Mouse (Mus musculus) urinary bladder, adult 2 months (tissue): ENCODE data around the gene Trp73. TPM values are rescaled to one million over a fixed set of nuclear protein-coding genes. Genes with fewer than 3 reads are reported as not detected.

Experiments
- DNase-seq: peaks from one replicate; pipeline ENCODE4 v3.0.0; 2022; ENCODE audit warnings: low spot score
- polyA plus RNA-seq: library from polyadenylated mRNA; depleted of rRNA; stranded (reverse); fragments of >200 nt; gene quantifications from 2 replicates; pipeline ENCODE4 v1.2.3, GENCODE M21; 2012; rRNA removed

Gene Trp73
- 0.03 TPM in 1 of 2 replicates, not detected in the other for polyA plus RNA-seq

DNA sequence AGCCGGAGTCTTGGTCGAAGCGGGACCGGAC lies at the start of gene Trp73:
Trp73 (minus strand) TSS at position 27 of the 31 bp plus-strand sequence.
- DNase-seq: no peak

GRCm38 (mm10) chr4:154188948-154189347 lies 48.9 kb upstream of the Trp73 start:
- no peak for DNase-seq

DNA sequence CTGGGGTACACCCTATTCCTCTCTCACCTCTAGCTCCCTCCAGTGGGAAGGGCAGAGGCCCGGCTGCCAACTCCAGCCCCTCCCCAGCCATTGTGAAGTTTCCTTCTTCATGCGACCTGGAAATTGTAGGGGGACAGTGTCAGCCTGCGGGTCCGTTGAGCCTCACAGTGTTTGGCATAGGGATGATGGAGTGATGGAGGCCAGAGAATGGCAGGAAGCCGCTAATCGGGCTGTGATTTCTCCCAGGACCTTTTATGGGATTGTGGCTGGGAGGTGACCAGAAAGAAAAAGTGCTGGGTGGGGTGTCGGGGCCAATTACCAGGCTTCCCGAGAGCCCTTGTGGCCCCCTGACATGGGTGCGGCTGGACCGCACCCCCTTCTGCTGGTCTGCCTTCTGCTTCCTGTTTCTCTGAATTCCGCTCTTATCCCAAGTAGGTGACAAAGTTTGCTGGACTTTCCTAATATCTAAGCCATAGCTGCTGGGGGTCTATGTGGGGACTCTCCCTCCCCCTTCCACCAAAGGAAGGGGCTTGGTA lies 46.1 kb upstream of the Trp73 start:
- no peak for DNase-seq

DNA sequence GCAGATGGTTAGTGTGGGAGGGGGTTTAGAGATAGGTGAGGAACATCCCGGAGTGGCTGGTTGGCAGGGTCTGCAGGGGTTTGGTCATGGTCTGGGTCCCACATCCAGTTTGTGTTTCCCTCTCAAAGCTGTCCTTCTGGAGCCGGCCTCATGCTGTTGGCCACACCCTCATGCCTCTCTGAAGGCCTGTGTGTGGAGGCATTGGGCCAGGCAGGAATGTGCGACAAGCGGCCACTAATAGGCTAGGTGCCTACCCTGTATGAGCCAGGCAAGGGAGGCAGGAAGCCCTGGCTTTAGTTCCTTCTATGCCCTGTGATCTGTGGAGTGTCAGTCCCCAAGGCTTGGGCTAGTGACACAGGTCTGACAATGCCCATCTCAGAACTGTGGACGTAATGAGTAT lies 45.0 kb upstream of the Trp73 start:
- no peak for DNase-seq

DNA sequence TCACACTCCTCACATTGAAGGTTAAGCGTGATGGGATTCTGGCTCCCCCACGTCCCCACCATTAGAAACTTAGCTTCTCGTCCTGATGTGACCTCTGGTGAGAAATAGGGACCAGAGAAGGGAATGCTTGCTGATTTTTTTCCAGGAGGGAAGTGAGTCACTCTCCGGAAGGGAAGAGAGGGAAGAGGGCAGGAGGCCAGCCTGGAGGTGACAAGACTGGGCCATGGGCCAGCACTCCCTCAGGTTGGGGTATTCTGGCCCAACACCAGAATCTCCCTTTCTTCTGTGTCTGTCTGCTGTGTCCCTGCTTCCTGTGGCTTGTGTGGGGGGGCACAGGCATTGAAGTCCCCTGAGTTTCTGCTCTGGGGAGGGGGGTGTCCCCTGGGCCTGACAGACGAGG lies 43.6 kb upstream of the Trp73 start:
- no peak for DNase-seq

GRCm38 (mm10) chr4:154181001-154181400 lies 41.0 kb upstream of the Trp73 start:
- no peak for DNase-seq

DNA sequence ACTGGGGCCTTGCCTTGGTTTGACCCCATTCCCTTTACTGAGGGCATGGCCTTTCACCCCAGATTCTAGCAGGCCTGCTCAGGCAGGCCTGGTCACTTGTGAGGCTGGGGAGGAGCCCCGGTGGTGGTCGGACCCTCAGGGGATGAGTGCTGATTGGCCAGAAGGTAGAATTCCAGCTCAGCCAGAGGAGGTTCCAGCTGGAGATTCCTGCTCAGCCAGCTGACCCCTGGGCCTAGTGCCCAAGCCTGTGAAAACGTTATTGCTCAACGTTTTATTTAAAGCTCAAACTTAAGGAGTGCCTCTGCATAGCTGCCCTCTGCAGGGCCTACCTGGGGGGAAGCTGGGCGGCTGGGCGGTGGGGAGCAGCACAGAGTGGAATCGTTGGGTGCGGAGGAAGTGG lies 37.2 kb upstream of the Trp73 start:
- DNase-seq: no peak

DNA sequence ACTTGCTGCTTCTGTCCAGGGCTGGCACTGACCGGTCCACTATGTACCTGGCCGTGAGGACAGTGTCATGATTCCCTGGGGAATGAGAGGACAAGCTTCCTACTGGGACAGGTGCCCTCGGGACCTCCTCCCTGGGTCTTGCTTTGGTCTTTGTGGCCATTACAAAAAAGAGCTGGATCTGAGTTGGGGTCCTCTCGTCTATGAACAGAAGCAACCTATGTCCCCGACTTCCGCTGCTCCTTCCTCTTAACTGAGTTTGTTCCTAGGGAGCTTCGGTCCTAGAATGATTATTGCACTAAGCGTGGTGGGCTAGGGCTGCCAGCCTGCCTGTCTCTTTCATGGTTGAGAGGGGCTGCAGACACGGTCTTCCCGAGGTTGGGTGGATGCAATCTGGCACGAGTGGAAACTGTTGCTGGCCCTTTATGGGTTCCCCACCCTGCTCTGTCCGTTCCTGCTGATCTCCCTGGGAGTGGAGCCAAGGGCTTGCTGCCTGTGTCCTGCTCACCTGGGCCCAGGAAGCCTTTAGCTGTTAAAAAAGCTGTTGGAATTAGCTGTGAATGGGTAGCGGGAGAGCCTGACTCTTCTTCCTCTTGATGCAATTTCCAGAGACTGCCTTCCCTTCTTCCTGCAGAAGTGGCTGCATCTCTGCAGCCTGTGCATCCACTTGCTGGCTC lies 32.1 kb upstream of the Trp73 start:
- no peak for DNase-seq

GRCm38 (mm10) chr4:154171151-154171930 lies 31.3 kb upstream of the Trp73 start:
- DNase-seq: no peak

DNA sequence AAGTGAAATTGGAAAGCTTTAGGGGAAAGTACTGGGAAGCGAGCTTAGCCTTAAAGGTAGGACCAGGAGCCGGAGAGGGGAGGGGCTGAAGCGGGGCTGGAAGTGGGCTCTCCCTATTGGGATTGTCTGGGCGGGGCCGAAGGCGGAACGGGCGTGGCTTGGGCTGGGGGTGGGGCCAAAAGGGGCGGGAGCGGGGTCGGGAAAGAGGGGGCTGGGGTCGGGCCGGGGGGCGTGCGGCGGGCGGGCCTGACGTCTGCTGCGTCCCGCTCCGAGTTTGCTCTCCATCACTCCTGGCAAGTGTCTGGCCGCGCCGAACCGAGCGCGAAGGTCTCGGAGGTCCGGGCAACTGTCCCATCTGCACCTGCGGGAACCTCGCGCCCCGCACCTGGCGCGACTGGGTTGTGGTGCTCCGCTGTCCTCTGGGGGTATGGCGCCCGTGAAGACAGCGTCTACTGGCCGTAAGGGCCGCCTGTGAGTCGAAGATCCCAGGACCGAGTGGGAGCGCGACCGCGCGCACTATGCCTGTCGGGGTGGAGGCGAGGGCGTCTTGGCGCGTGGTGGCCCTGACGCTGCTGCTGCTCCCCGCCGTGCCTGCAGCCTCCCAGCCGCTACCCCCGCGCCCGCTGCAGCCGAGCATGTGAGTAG lies 30.6 kb upstream of the Trp73 start, which contains the start of gene Megf6:
Megf6 (plus strand) TSS at position 225 of the 645 bp plus-strand sequence.
- no peak for DNase-seq

- no peak for DNase-seq
Measured at GRCm38 (mm10) chr4:154170021-154170420, 30.0 kb upstream of the Trp73 start.

GRCm38 (mm10) chr4:154167053-154167452 lies 27.0 kb upstream of the Trp73 start:
- no peak for DNase-seq

GRCm38 (mm10) chr4:154163296-154163695 lies 23.3 kb upstream of the Trp73 start:
- no peak for DNase-seq

DNA sequence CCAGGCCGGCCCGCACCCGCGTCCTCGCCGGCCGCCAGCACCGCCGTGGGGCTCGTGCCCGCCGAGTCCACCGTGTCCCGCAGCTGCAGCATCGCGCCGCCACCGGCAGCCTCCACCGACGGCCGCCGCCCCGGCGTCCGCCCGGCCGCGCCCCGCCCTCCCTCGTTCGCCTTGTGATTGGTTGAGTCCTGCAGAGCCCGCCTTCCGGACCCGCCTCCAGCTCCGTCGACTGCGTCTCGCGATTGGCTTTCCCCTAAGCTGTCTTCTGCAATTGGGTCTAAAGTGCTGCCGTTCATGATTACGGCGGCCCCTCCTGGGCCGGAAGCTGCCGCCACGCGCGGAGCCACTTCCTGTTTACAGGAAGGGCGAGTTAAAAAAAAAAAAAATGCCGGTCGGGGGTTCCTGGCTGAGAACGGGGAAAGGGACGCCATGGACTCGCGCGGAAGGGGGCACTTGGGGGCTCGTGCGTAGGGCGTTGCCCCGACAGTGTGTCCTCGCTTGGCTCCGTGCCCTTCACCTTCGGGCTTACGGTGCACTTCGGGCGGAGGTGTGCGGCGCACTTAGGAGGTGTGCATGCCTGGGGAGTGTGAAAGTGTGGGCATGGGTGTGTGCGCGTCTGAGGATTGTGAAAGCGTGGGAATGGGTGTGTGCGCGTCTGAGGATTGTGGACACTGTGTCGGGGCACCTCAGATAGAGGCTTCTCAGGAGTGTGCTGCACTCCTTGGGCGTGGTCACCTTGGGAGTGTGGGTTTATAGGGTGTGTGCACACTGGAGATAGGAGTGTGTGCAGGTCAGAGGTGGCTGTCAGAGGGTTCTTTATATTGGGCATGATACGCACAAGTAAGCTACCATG lies 20.8 kb upstream of the Trp73 start, which contains the start of gene Tprgl:
Tprgl (minus strand) TSS at position 129 of the 853 bp plus-strand sequence.
- DNase-seq: peak; percentile 93

DNA sequence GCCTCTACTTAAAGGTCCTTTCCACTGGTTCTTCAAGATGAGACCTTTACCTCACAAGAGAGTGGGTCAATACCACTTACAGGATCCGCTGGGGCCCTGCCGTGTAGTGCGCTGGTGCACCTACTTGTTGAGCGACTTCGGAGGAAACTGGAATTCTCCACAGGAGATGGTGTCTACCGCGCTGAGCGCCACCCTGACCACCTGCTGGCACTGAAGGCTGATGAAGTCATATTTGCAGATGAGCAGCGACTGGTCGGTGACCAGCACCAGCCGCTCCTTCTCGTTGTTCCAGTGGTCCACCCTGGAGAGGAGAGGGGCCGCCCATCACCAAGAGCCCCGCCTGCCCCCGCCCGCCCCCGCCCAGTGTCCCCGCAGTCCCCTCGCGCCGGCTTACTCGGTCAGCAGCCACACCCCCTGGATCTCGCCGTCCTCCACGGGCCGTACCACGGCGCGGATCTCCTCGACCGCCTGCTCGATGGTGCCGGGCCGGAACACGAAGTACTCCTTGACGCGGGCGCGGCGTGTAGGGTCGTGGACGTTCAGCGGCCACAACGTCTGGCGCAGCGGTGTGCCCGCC lies 20.0 kb upstream of the Trp73 start:
- DNase-seq: no peak

- DNase-seq: no peak
Measured at GRCm38 (mm10) chr4:154159002-154159401, 19.0 kb upstream of the Trp73 start.

DNA sequence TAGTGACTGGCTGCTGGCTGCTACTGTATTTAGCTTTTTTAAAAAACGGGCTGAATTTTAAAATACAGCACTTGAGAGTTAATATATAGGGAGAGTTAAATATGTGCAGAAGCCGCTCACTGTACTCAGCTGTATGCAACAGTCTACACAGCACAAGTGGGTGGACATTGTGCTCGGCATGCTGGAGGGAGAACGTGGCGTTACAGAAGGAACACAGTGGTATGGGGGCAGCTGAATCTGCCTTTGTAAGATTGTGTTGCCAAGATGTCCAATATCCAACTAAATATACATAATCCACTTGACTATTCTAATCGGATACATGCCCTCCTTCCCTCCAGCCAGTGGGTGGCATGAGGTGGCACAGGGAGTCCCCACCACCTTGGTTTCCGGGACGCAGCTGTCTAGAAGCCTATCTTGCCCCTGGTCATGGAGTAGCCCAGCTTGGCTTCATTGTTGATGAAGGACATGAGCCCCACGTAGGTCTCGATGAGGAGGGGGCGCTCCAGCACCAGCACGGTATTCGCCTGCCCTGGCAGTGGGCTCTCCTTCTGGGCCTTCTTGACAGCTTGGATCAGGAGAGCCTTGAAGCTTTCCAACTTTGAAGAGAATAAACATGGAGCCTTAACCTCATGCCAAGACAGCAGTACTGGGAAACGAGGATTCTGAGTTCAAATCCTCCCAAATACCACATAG lies 18.1 kb upstream of the Trp73 start:
- DNase-seq: no peak

GRCm38 (mm10) chr4:154156050-154156449 lies 16.0 kb upstream of the Trp73 start:
- no peak for DNase-seq

- DNase-seq: peak; percentile 16
Measured at GRCm38 (mm10) chr4:154154104-154154503, 14.1 kb upstream of the Trp73 start.

- DNase-seq: no peak
Measured at GRCm38 (mm10) chr4:154146342-154146741, 6.3 kb upstream of the Trp73 start.

DNA sequence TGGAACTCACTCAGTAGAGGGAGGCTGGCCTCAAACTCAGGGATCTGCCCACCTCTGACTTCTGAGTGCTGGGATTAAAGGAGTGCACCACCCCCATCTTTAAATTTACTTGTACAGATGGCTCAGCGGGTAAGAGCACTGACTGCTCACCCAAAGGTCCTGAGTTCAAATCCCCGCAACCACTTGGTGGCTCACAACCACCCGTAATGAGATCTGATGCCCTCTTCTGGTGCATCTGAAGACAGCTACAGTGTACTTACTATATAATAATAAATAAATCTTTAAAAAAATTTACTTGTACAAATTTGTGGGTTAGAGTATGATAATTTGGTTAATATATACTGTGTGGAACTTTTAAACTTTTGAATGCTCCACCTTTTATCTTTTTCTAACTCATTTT lies 4.7 kb upstream of the Trp73 start:
- DNase-seq: no peak
